ENCODE assay signal across 29 mouse cellular contexts in the genomic region with DNA sequence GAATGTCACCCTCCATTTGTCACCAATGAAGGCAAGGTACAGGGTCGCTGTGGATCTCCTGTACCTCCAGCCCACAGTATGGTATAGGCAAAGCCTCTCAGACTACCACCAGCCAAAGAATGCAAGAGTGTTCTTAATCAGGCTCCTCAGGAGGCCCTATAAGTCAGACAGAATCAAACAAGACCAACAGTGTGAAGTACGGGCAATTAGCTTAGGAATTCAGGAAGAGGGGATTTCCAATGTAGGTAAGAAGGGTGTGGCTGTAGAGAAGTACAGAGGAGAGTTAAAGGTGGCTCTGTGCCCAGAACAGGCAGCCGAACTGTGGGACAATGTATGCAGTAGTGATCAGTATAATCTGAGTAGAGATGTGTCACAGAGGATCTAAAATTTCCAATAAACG. TPM values are rescaled to one million over a fixed set of nuclear protein-coding genes. Genes with fewer than 3 reads are reported as not detected.
A peak's percentile ranks its signal among the peaks of the same experiment; 100 is the strongest.
DNase-seq lines count a peak whose midpoint lies in the region; ATAC-seq and TF ChIP-seq lines count a peak whose summit lies in the region.
"Had no signal": no experiment of that assay in that cellular context is flagged by ENCODE, and none has a peak within 500 bp of the region (broad histone marks: within the 10 kb centered on the region; RNA-seq: fewer than 3 reads in every experiment).

No protein-coding gene starts in this region.

- no peak overlapping the region for H3K4me2 ChIP-seq in lung, embryonic 14.5 days
- no peak overlapping the region for H3K4me2 ChIP-seq in intestine, embryonic 16.5 days (ENCODE audit: low read depth, low read length)
- H3K4me2 ChIP-seq in stomach, postnatal 0 days (replicated peaks; ENCODE audit: low read depth) = no peak overlapping the region
- H3K4me2 ChIP-seq: heart, embryonic 15.5 days; limb, embryonic 12.5 days; liver, embryonic 12.5 days; midbrain, embryonic 12.5 days; neural tube, embryonic 12.5 days had no signal

- H3K4me1 ChIP-seq in lung, embryonic 14.5 days (ENCODE audit: insufficient read depth) = no peaks in the 10 kb centered on the region
- no peaks in the 10 kb centered on the region for H3K4me1 ChIP-seq in lung, adult 2 months (ENCODE audit: control insufficient read depth, insufficient read depth, low read length)
- no peaks in the 10 kb centered on the region for H3K4me1 ChIP-seq in intestine, embryonic 16.5 days (ENCODE audit: control insufficient read depth, insufficient read depth, low read length)
- no peaks in the 10 kb centered on the region for H3K4me1 ChIP-seq in stomach, postnatal 0 days (replicated peaks; ENCODE audit: control insufficient read depth, insufficient read depth)
- H3K4me1 ChIP-seq: forebrain, embryonic 10.5 days; heart, embryonic 10.5 days; heart, embryonic 15.5 days; limb, embryonic 12.5 days; liver, embryonic 12.5 days; megakaryocyte, embryonic 14.5 days; midbrain, embryonic 12.5 days; neural tube, embryonic 12.5 days had no signal

- no peak for TF ChIP-seq POLR2A in lung, adult 2 months (IDR thresholded peaks at IDR 0.05; ENCODE audit: borderline replicate concordance, extremely low read depth, low read depth, low read length)

- H3K27me3 ChIP-seq in lung, embryonic 14.5 days (ENCODE audit: insufficient read depth, low read length) = no peaks in the 10 kb centered on the region
- H3K27me3 ChIP-seq in intestine, embryonic 16.5 days (replicated peaks; ENCODE audit: control insufficient read depth, insufficient read depth, low read length) = no peaks in the 10 kb centered on the region
- H3K27me3 ChIP-seq in stomach, postnatal 0 days (ENCODE audit: control insufficient read depth, insufficient read depth, low read length) = no peaks in the 10 kb centered on the region
- H3K27me3 ChIP-seq: heart, embryonic 15.5 days; limb, embryonic 12.5 days; liver, embryonic 12.5 days; midbrain, embryonic 12.5 days; neural tube, embryonic 12.5 days had no signal

- H3K9me3 ChIP-seq in lung, embryonic 14.5 days (ENCODE audit: low read depth, low read length) = no peaks in the 10 kb centered on the region
- H3K9me3 ChIP-seq in intestine, embryonic 16.5 days (ENCODE audit: control insufficient read depth, low read length) = no peaks in the 10 kb centered on the region
- H3K9me3 ChIP-seq in stomach, postnatal 0 days (ENCODE audit: control insufficient read depth, low read length) = no peaks in the 10 kb centered on the region
- H3K9me3 ChIP-seq: forebrain, embryonic 10.5 days; heart, embryonic 10.5 days; heart, embryonic 15.5 days; limb, embryonic 12.5 days; liver, embryonic 12.5 days; midbrain, embryonic 12.5 days; neural tube, embryonic 12.5 days had no signal

- peak; percentile 82 for ATAC-seq in lung, embryonic 14.5 days (ENCODE audit: insufficient read depth)
- peak; percentile 67 for ATAC-seq in intestine, embryonic 16.5 days
- ATAC-seq in stomach, postnatal 0 days (ENCODE audit: low FRiP score, low TSS enrichment) = peak; percentile 71
- ATAC-seq: CD4-positive, CD25-positive, alpha-beta regulatory T cell, adult 4 months; forebrain, embryonic 16.5 days; hindbrain, embryonic 16.5 days; liver, embryonic 12.5 days; liver, postnatal 0 days had no signal

- WGBS in lung, embryonic 14.5 days = 56% methylated on average over 4 of the region's 4 CpGs
- WGBS in lung, adult 2 months = 53% methylated on average over 4 of the region's 4 CpGs
- whole genome bisulfite sequencing in intestine, embryonic 16.5 days = 58% methylated on average over 4 of the region's 4 CpGs
- 41% methylated on average over 4 of the region's 4 CpGs for whole genome bisulfite sequencing in stomach, postnatal 0 days

- no peak for TF ChIP-seq CTCF in lung, embryonic 14.5 days (IDR thresholded peaks at IDR 0.05; ENCODE audit: low read depth)
- TF ChIP-seq CTCF in lung, adult 2 months (IDR thresholded peaks at IDR 0.05; ENCODE audit: insufficient read depth, low read length) = no peak
- TF ChIP-seq CTCF in stomach, postnatal 0 days (IDR thresholded peaks at IDR 0.05; ENCODE audit: low read depth) = no peak

- H3K4me3 ChIP-seq in lung, embryonic 14.5 days (ENCODE audit: low read depth, low read length) = no peak overlapping the region
- H3K4me3 ChIP-seq in lung, adult 2 months (replicated peaks; ENCODE audit: extremely low read depth, low read depth, low read length) = no peak overlapping the region
- H3K4me3 ChIP-seq in intestine, embryonic 16.5 days (ENCODE audit: low read length) = no peak overlapping the region
- H3K4me3 ChIP-seq in stomach, postnatal 0 days (ENCODE audit: low read depth, low read length) = no peak overlapping the region
- H3K4me3 ChIP-seq: forebrain, embryonic 10.5 days; heart, embryonic 10.5 days; heart, embryonic 15.5 days; limb, embryonic 12.5 days; liver, embryonic 12.5 days; megakaryocyte, embryonic 14.5 days; midbrain, embryonic 12.5 days; myocyte; neural tube, embryonic 12.5 days had no signal

- H3K9ac ChIP-seq in lung, embryonic 14.5 days = no peak overlapping the region
- no peak overlapping the region for H3K9ac ChIP-seq in intestine, embryonic 16.5 days (ENCODE audit: low read depth, low read length)
- H3K9ac ChIP-seq in stomach, postnatal 0 days (ENCODE audit: low read length) = no peak overlapping the region
- H3K9ac ChIP-seq: heart, embryonic 15.5 days; limb, embryonic 12.5 days; liver, embryonic 12.5 days; liver, postnatal 0 days; midbrain, embryonic 12.5 days; neural tube, embryonic 12.5 days had no signal

- no peak for TF ChIP-seq EP300 in stomach, postnatal 0 days (optimal IDR thresholded peaks at IDR 0.05)

- H3K27ac ChIP-seq in lung, embryonic 14.5 days (ENCODE audit: low read depth) = peak overlapping the region; percentile 1; the same call in 1 of the 2 replicates
- H3K27ac ChIP-seq in intestine, embryonic 16.5 days (ENCODE audit: low read length) = no peak overlapping the region
- no peak overlapping the region for H3K27ac ChIP-seq in stomach, postnatal 0 days (replicated peaks)
- H3K27ac ChIP-seq: forebrain, embryonic 10.5 days; heart, embryonic 10.5 days; heart, embryonic 15.5 days; limb, embryonic 12.5 days; liver, embryonic 12.5 days; midbrain, embryonic 12.5 days; neural tube, embryonic 12.5 days had no signal

- no peaks in the 10 kb centered on the region for H3K36me3 ChIP-seq in lung, embryonic 14.5 days (ENCODE audit: insufficient read depth)
- no peaks in the 10 kb centered on the region for H3K36me3 ChIP-seq in intestine, embryonic 16.5 days (ENCODE audit: control insufficient read depth, insufficient read depth, low read length)
- H3K36me3 ChIP-seq in stomach, postnatal 0 days (ENCODE audit: control insufficient read depth, insufficient read depth, low read length) = no peaks in the 10 kb centered on the region
- H3K36me3 ChIP-seq: forebrain, embryonic 10.5 days; heart, embryonic 10.5 days; heart, embryonic 15.5 days; limb, embryonic 12.5 days; liver, embryonic 12.5 days; midbrain, embryonic 12.5 days; neural tube, embryonic 12.5 days had no signal

- peak; percentile 48 for DNase-seq in lung, embryonic 14.5 days
- DNase-seq in lung, adult 2 months = no peak
- DNase-seq in lung, postnatal 25 days (ENCODE audit: low spot score) = peak; percentile 52
- DNase-seq in stomach, postnatal 0 days (ENCODE audit: low spot score) = no peak
- DNase-seq in cerebellum, postnatal 14 days = no peak
- no peak for DNase-seq in c-Kit-positive CD71-positive TER-119-positive erythroid progenitor cells, embryonic 14.5 days (ENCODE audit: low spot score)
- DNase-seq: adrenal gland, postnatal 14 days; cerebellum, adult 11-12 months; cerebellum, postnatal 25 days; heart, adult 11 months; kidney, adult 11 months; kidney, postnatal 14 days; layer of hippocampus, adult 9-11 months; liver, postnatal 0 days; right cerebral cortex, postnatal 4 days; thymus, postnatal 14 days had no signal

RNA-seq across cellular contexts. Expression of gene Ctsh, which starts 17.6 kb away (rescaled TPM):
- 132 and 177 TPM in 2 replicates for polyA plus RNA-seq in lung, embryonic 14.5 days (2014; fragmentation: Nextera tagmentation; extraction: Ambion mirVana)
- polyA plus RNA-seq in lung, adult 2 months (2012; rRNA removed) = 95.5 and 151 TPM in 2 replicates
- 56.9 and 59.4 TPM in 2 replicates for polyA plus RNA-seq in intestine, embryonic 16.5 days (2015; fragmentation: Nextera tagmentation; extraction: Ambion mirVana)
- polyA plus RNA-seq in stomach, postnatal 0 days (2015; fragmentation: Nextera tagmentation; extraction: Ambion mirVana) = 145 and 152 TPM in 2 replicates

Comparison
In these comparisons a context has a peak if more than half of its experiments do, and no peak if none do; other contexts are left out.
1. DNase-seq: peak in lung, embryonic 14.5 days (single experiment) and lung, postnatal 25 days (single experiment); none in lung, adult 2 months (single experiment), stomach, postnatal 0 days (single experiment), cerebellum, postnatal 14 days (0 of 2) and c-Kit-positive CD71-positive TER-119-positive erythroid progenitor cells, embryonic 14.5 days (single experiment).
2. Peak in every context shown above with its lines, with median percentiles within 50 percentile points of each other: ATAC-seq.